Mouse (Mus musculus) E14TG2a.4 (cell line): ENCODE results near the gene Ifit2.

ENCODE experiments used
- CTCF ChIP-seq: conservative IDR thresholded peaks from 2 replicates; pipeline ENCODE4 v1.5.1; 2014; ENCODE audit warnings: low read length
- NANOG ChIP-seq: IDR thresholded peaks from 2 replicates; pipeline ENCODE4 v1.6.1; 2014; ENCODE audit warnings: borderline replicate concordance, low read length, mixed read lengths
- POU5F1 ChIP-seq: IDR thresholded peaks from 2 replicates; pipeline ENCODE4 v1.6.1; 2014; ENCODE audit warnings: low read length, borderline replicate concordance

GRCm38 (mm10) chr19:34523106-34523725 lies 27.3 kb upstream of the Ifit2 start:
- TF ChIP-seq CTCF: no peak
- TF ChIP-seq POU5F1: no peak
- TF ChIP-seq NANOG: no peak
